Mouse (Mus musculus) hindbrain, postnatal 0 days (tissue): ENCODE results near the gene Hras. TPM values are rescaled to one million over a fixed set of nuclear protein-coding genes. Genes with fewer than 3 reads are reported as not detected.
A peak's percentile ranks its signal among the peaks of the same experiment; 100 is the strongest.

Experiments
- ATAC-seq: fragments of 200-750 bp; cut with Nextera tagmentation; 2 replicates; pipeline ENCODE4 v1.8.0; 2017; ENCODE audit warnings: mild to moderate bottlenecking, moderate TSS enrichment, moderate library complexity
- DNase-seq: peaks from one replicate; pipeline ENCODE4 v3.0.0-alpha.2; 2015; ENCODE audit warnings: low spot score
- H3K27ac ChIP-seq: fragments of 300-500 bp; sonication (generic); 2 replicates; pipeline ENCODE4 v1.5.1; 2014; ENCODE audit warnings: mild to moderate bottlenecking
- H3K27me3 ChIP-seq: fragments of 300-500 bp; sonication (generic); 2 replicates; pipeline ENCODE4 v1.6.1; 2014; ENCODE audit warnings: low read length, mixed read lengths; ENCODE audit not compliant: insufficient read depth
- H3K36me3 ChIP-seq: fragments of 300-500 bp; sonication (generic); 2 replicates; pipeline ENCODE4 v1.6.1; 2014; ENCODE audit warnings: low read length, mixed read lengths; ENCODE audit not compliant: insufficient read depth
- H3K4me1 ChIP-seq: fragments of 300-500 bp; sonication (generic); 2 replicates; pipeline ENCODE4 v1.6.1; 2014; ENCODE audit warnings: antibody characterized with exemption, low read length, mixed read lengths; ENCODE audit not compliant: insufficient read depth
- H3K4me2 ChIP-seq: fragments of 300-500 bp; sonication (generic); 2 replicates; pipeline ENCODE4 v1.6.1; 2014; ENCODE audit warnings: low read depth, mild to moderate bottlenecking, low read length, moderate library complexity, mixed read lengths
- H3K4me3 ChIP-seq: fragments of 300-500 bp; sonication (generic); 2 replicates; pipeline ENCODE4 v1.5.1; 2014; ENCODE audit warnings: low read length
- H3K9ac ChIP-seq: fragments of 300-500 bp; sonication (generic); replicated peaks from 2 replicates; pipeline ENCODE4 v1.6.1; 2014; ENCODE audit warnings: mild to moderate bottlenecking, low read length, moderate library complexity, mixed read lengths
- H3K9me3 ChIP-seq: fragments of 300-500 bp; sonication (generic); 2 replicates; pipeline ENCODE4 v1.6.1; 2016; ENCODE audit warnings: low read length, mixed read lengths
- CTCF ChIP-seq: IDR thresholded peaks from 2 replicates; pipeline ENCODE4 v1.5.1; 2016; ENCODE audit warnings: antibody characterized with exemption, control low read depth, low read depth
- WGBS: fragments of 180-500 bp; shearing (Covaris S2); extraction: QIAGEN DNeasy Blood & Tissue Kit; methylation state at CpG from one replicate; pipeline ENCODE4 v1.1.7; 2014; 5-methylcytosine and 5-hydroxymethylcytosine counted together
- polyA plus RNA-seq: library from polyadenylated mRNA; unstranded; fragments of >200 nt; fragmentation: Nextera tagmentation; extraction: Ambion mirVana; gene quantifications from 2 replicates; pipeline ENCODE4 v1.2.1, GENCODE M21; 2015
- total RNA-seq: library from RNA; depleted of rRNA; stranded (reverse); fragments of >200 nt; gene quantifications from 2 replicates; pipeline ENCODE4 v1.2.3, GENCODE M21; 2014

Hras gene
- total and polyA plus RNA-seq, 2 experiments from 2014 or later = 120 to 204 TPM

GRCm38 (mm10) chr7:141194830-141195229 lies 1.0 kb upstream of the Hras start:
- WGBS = 1% methylated on average over 28 of the region's 28 CpGs
- peak overlapping the region; percentile 73 for H3K4me3 ChIP-seq
- peak overlapping the region; percentile 90; the same call in 1 of the 2 replicates for H3K9ac ChIP-seq
- TF ChIP-seq CTCF = no peak
- ATAC-seq (peak; percentile 52), DNase-seq (peak; percentile 95)
- no peaks in the 10 kb centered on the region for H3K9me3 ChIP-seq
- no peaks in the 10 kb centered on the region for H3K27me3 ChIP-seq
- H3K27ac ChIP-seq = peak overlapping the region; percentile 57; the same call in 1 of the 2 replicates
- H3K4me2 ChIP-seq = peak overlapping the region; percentile 90
- H3K4me1 ChIP-seq = peaks cover 10% of the 10 kb centered on the region
- H3K36me3 ChIP-seq = peaks cover 13% of the 10 kb centered on the region

DNA sequence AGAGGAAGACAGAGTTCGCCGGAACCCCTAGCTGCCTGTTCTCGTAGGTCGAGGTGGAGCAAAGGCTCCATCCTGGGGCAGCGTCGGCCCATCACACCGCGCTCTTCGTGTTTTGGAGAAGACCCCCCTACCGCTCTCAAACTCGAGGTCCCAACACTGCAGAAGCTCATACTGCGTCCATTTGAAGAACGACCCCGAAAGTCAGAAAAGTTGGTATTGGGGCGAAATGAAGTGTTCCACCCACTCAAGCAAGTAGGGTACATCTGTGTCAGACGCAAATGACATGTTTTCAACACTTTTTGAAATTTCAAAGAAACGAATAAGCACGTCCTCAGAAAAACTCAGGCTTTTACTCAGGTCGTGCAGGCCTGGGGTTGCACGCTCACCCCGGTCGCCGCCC lies 604 bp upstream of the Hras start:
- Histone ChIP-seq H3K36me3 (peaks cover 17% of the 10 kb centered on the region), H3K9me3 (no peaks in the 10 kb centered on the region), H3K27me3 (no peaks in the 10 kb centered on the region), H3K27ac (peak overlapping the region; percentile 57), H3K4me3 (peak overlapping the region; percentile 73), H3K4me1 (peaks cover 10% of the 10 kb centered on the region), H3K9ac (peak overlapping the region; percentile 90), H3K4me2 (peak overlapping the region; percentile 90)
- no peak for ATAC-seq
- no peak for DNase-seq
- WGBS = under 1% methylated on average over 23 of the region's 23 CpGs
- TF ChIP-seq CTCF = no peak

DNA sequence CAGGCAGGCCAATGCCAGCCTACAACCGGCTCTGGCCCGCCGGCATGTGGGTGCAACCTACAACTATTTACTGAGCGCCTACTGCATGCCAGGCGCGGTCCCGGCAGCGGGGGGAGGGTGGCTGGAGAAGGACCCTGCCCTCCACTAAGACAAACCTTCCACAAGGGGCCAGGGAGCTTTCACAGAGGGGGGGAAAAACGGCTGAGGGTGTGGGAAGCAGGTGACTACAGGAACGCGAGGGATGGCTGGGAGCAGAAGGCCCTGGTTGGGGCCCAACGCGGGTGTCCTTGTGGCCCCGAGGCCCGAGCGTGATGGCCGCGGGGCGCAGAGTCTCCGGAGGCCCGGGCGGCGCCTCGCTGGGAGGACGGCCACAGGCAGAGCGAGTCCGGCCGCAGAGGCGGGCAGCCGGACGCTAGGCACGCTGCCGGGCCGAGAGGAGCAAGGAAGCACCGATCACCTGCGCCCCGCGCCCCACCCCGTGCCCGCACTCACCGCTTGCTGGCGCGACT lies 403 bp downstream of the Hras start:
- WGBS = 1% methylated on average over 22 of the region's 43 CpGs
- ATAC-seq = no peak; the same call in 1 of the 2 replicates
- DNase-seq = peak; percentile 46
- Histone ChIP-seq H3K9me3 (no peaks in the 10 kb centered on the region), H3K4me1 (peaks cover 10% of the 10 kb centered on the region), H3K27me3 (no peaks in the 10 kb centered on the region), H3K4me2 (peak overlapping the region; percentile 90), H3K36me3 (peaks cover 17% of the 10 kb centered on the region), H3K9ac (peak overlapping the region; percentile 90), H3K27ac (peak overlapping the region; percentile 79), H3K4me3 (peak overlapping the region; percentile 73)
- 0 out of 2 replicates have a peak, but pooled peaks have one; percentile 4 for TF ChIP-seq CTCF

DNA sequence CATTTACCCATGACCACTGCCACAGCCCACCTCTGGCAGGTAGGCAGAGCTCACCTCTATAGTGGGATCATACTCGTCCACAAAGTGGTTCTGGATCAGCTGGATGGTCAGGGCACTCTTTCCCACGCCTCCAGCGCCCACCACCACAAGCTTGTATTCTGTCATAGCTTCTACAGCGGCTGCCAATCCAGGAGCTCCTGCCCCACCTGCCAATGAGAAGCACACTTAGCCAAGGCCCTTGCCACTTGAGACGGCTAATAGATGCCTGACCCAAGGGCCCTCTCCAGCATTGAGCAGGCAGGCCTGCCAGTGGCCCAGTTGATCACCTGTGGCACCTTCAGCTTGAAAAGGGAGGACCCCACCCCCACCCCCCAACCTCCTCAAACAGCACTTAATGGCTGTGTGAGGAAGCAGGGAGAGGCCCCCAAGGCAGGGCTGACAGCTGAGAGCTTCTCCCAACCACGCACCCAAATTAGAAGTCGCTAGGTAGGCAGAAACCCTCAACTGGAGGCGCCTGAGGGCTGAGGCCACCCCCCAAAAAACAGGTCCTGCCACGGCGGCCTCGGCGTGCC lies 943 bp downstream of the Hras start:
- Histone ChIP-seq H3K27ac (peak overlapping the region; percentile 79; the same call in 1 of the 2 replicates), H3K27me3 (no peaks in the 10 kb centered on the region), H3K36me3 (peaks cover 17% of the 10 kb centered on the region), H3K4me2 (peak overlapping the region; percentile 90), H3K4me3 (peak overlapping the region; percentile 73), H3K9ac (peak overlapping the region; percentile 90), H3K4me1 (peaks cover 10% of the 10 kb centered on the region), H3K9me3 (no peaks in the 10 kb centered on the region)
- 29% methylated on average over 12 of the region's 12 CpGs for WGBS
- DNase-seq (peak; percentile 10), ATAC-seq (no peak)
- no peak for TF ChIP-seq CTCF

- Histone ChIP-seq H3K9ac (no peak overlapping the region; the same call in 1 of the 2 replicates), H3K27me3 (no peaks in the 10 kb centered on the region), H3K9me3 (no peaks in the 10 kb centered on the region), H3K4me1 (peaks cover 10% of the 10 kb centered on the region), H3K27ac (no peak overlapping the region), H3K4me2 (peak overlapping the region; percentile 90), H3K4me3 (peak overlapping the region; percentile 73), H3K36me3 (peaks cover 17% of the 10 kb centered on the region)
- no peak for TF ChIP-seq CTCF
- 93% methylated on average over 24 of the region's 24 CpGs for WGBS
- ATAC-seq (no peak), DNase-seq (no peak)
Observed at GRCm38 (mm10) chr7:141191796-141192685, 1.8 kb downstream of the Hras start.

DNA sequence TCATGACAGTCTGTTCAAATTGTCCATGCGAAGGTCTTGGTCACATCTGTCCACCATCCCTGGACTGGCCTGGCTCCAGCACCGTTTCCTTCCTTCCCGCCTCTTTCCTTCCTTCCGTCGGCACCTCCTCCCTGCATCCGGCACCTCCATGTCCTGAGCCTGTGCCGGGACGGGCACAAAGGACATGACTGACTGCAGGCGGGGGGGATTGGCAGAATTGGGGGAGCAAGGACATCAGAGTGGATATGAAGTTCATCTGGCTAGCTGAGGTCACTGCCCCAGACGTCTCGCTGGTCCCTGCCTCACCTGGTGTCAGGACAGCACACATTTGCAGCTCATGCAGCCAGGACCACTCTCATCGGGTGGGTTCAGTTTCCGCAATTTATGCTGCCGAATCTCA lies 2.8 kb downstream of the Hras start:
- no peak overlapping the region for H3K4me3 ChIP-seq
- no peak for DNase-seq
- no peak for ATAC-seq
- no peaks in the 10 kb centered on the region for H3K27me3 ChIP-seq
- 91% methylated on average over 14 of the region's 14 CpGs for WGBS
- peaks cover 17% of the 10 kb centered on the region for H3K36me3 ChIP-seq
- peaks cover 10% of the 10 kb centered on the region for H3K4me1 ChIP-seq
- TF ChIP-seq CTCF = no peak
- no peak overlapping the region for H3K27ac ChIP-seq
- H3K4me2 ChIP-seq = no peak overlapping the region
- no peak overlapping the region for H3K9ac ChIP-seq
- no peaks in the 10 kb centered on the region for H3K9me3 ChIP-seq
